11 mouse cellular contexts compared by ENCODE assay signal in genomic region chr10:79994397-79995115, GRCm38 (mm10). TPM values are rescaled to one million over a fixed set of nuclear protein-coding genes. Genes with fewer than 3 reads are reported as not detected.
DNase-seq lines count a peak whose midpoint lies in the region; ATAC-seq lines count a peak whose summit lies in the region.
"Had no signal": no experiment of that assay in that cellular context is flagged by ENCODE, and none has a peak within 500 bp of the region (broad histone marks: within the 10 kb centered on the region; RNA-seq: fewer than 3 reads in every experiment).

No protein-coding gene starts in this region.

- H3K27ac ChIP-seq in liver, embryonic 13.5 days: peak overlapping the region; percentile 60

- H3K4me2 ChIP-seq in liver, embryonic 13.5 days: no peak overlapping the region

- H3K27me3 ChIP-seq in liver, embryonic 13.5 days: peaks cover 10% of the 10 kb centered on the region

- H3K4me1 ChIP-seq in liver, embryonic 13.5 days (replicated peaks): peaks cover 63% of the 10 kb centered on the region

- WGBS in liver, embryonic 13.5 days (ENCODE audit: insufficient replicate concordance): 64% methylated on average over 16 of the region's 16 CpGs

- intact Hi-C loops in left cerebral cortex, postnatal 4 days (cut with DNase I): loop anchor here (5.0 kb wide), 1 partner anchor 43 kb away; the partner anchor contains the start of gene Polr2e

- no peak for ATAC-seq in liver, embryonic 13.5 days (ENCODE audit: low read depth)

- peaks cover 49% of the 10 kb centered on the region for H3K36me3 ChIP-seq in liver, embryonic 13.5 days

- H3K9ac ChIP-seq in liver, embryonic 13.5 days: 0 out of 2 replicates have a peak overlapping the region, but pooled peaks have one; percentile 20

- peaks cover 8% of the 10 kb centered on the region; the same call in 1 of the 2 replicates for H3K9me3 ChIP-seq in liver, embryonic 13.5 days (replicated peaks)

- DNase-seq in adrenal gland, postnatal 10 days: peak; percentile 56
- DNase-seq in adrenal gland, postnatal 4 days (ENCODE audit: low spot score in 2 of 2): no peak
- peak; percentile 46 for DNase-seq in left cerebral cortex, postnatal 4 days
- no peak for DNase-seq in left cerebral cortex, adult 8-10 months (ENCODE audit: low spot score in 2 of 2)
- no peak for DNase-seq in liver, embryonic 13.5 days
- peak; percentile 56 to 76 for DNase-seq in spleen, postnatal 10 days (ENCODE audit: low spot score in 2 of 2)
- DNase-seq in retina, embryonic 14.5 days (ENCODE audit: low spot score): no peak
- DNase-seq in frontal cortex, postnatal 36 days (ENCODE audit: low spot score in 2 of 2): no peak
- DNase-seq: gastrocnemius, postnatal 36 days; layer of hippocampus, postnatal 36 days; midbrain, embryonic 14.5 days had no signal

- H3K4me3 ChIP-seq in liver, embryonic 13.5 days (replicated peaks): no peak overlapping the region

RNA-seq across cellular contexts. Expression of gene Abca7, which starts 1.7 kb away (rescaled TPM):
- 10 to 100 TPM; 16.0 to 19.8 TPM for total RNA-seq in adrenal gland, postnatal 10 days (2021)
- 10 to 100 TPM; 21.9 to 23.0 TPM for total RNA-seq in adrenal gland, postnatal 4 days (2021)
- total RNA-seq in left cerebral cortex, postnatal 4 days (2021): 1 to 10 TPM; 7.2 to 8.1 TPM
- 10 to 100 TPM; 11.0 to 12.3 (median 12.0) TPM for total RNA-seq in left cerebral cortex, adult 8-10 months (2022)
- 6.3 and 7.4 TPM in 2 replicates for polyA plus RNA-seq in liver, embryonic 13.5 days (2015; fragmentation: Nextera tagmentation; extraction: Ambion mirVana)

RNA-seq across cellular contexts. Expression of gene Cnn2, which starts 6.2 kb away (rescaled TPM):
- 10 to 100 TPM; 46.8 to 57.8 TPM for total RNA-seq in adrenal gland, postnatal 10 days (2021)
- 10 to 100 TPM; 40.9 to 48.7 TPM for total RNA-seq in adrenal gland, postnatal 4 days (2021)
- total RNA-seq in left cerebral cortex, postnatal 4 days (2021): 10 to 100 TPM; 12.4 to 17.2 TPM
- total RNA-seq in left cerebral cortex, adult 8-10 months (2022): 1 to 10 TPM; 5.4 to 6.7 (median 6.3) TPM
- 45.8 and 49.6 TPM in 2 replicates for polyA plus RNA-seq in liver, embryonic 13.5 days (2015; fragmentation: Nextera tagmentation; extraction: Ambion mirVana)

RNA-seq across cellular contexts. Expression of gene Tmem259, which starts 10.4 kb away (rescaled TPM):
- total RNA-seq in adrenal gland, postnatal 10 days (2021): 100 to 1,000 TPM; 143 to 146 TPM
- total RNA-seq in adrenal gland, postnatal 4 days (2021): 100 to 1,000 TPM; 146 to 147 TPM
- total RNA-seq in left cerebral cortex, postnatal 4 days (2021): 100 to 1,000 TPM; 117 to 127 TPM
- 100 to 1,000 TPM; 105 to 117 (median 113) TPM for total RNA-seq in left cerebral cortex, adult 8-10 months (2022)
- 8.2 TPM in 2 replicates for polyA plus RNA-seq in liver, embryonic 13.5 days (2015; fragmentation: Nextera tagmentation; extraction: Ambion mirVana)

RNA-seq across cellular contexts. Expression of gene Arhgap45, which starts 21.9 kb away (rescaled TPM):
- 10 to 100 TPM; 11.9 to 12.7 TPM for total RNA-seq in adrenal gland, postnatal 10 days (2021)
- total RNA-seq in adrenal gland, postnatal 4 days (2021): 1 to 10 TPM; 7.1 to 8.5 TPM
- 1 to 10 TPM; 1.6 to 1.7 TPM for total RNA-seq in left cerebral cortex, postnatal 4 days (2021)
- total RNA-seq in left cerebral cortex, adult 8-10 months (2022): 1 to 10 TPM; 3.6 to 9.6 (median 6.0) TPM
- 14.3 and 14.9 TPM in 2 replicates for polyA plus RNA-seq in liver, embryonic 13.5 days (2015; fragmentation: Nextera tagmentation; extraction: Ambion mirVana)

RNA-seq across cellular contexts. Expression of gene Grin3b, which starts 24.0 kb away (rescaled TPM):
- total RNA-seq in adrenal gland, postnatal 10 days (2021): under 1 TPM; 0.27 to 0.36 TPM
- total RNA-seq in adrenal gland, postnatal 4 days (2021): under 1 TPM; 0.25 to 0.39 TPM
- total RNA-seq in left cerebral cortex, postnatal 4 days (2021): under 1 TPM; 0.12 to 0.30 TPM
- total RNA-seq in left cerebral cortex, adult 8-10 months (2022): under 1 TPM; 0.23 to 0.30 (median 0.24) TPM
- 0.07 and 0.10 TPM in 2 replicates for polyA plus RNA-seq in liver, embryonic 13.5 days (2015; fragmentation: Nextera tagmentation; extraction: Ambion mirVana)

Comparison
In these comparisons a context has a peak if more than half of its experiments do, and no peak if none do; other contexts are left out.
1. DNase-seq: peak in adrenal gland, postnatal 10 days (single experiment), left cerebral cortex, postnatal 4 days (single experiment) and spleen, postnatal 10 days (2 of 2); none in adrenal gland, postnatal 4 days (0 of 2), left cerebral cortex, adult 8-10 months (0 of 2), liver, embryonic 13.5 days (single experiment), retina, embryonic 14.5 days (single experiment) and frontal cortex, postnatal 36 days (0 of 2).